Mouse (Mus musculus): Measurements from ENCODE around the gene Nrxn2. TPM values are rescaled to one million over a fixed set of nuclear protein-coding genes. Genes with fewer than 3 reads are reported as not detected.

Gene Nrxn2
- polyA plus RNA-seq, 1 experiment from 2014 or later: 1.6 TPM

DNA sequence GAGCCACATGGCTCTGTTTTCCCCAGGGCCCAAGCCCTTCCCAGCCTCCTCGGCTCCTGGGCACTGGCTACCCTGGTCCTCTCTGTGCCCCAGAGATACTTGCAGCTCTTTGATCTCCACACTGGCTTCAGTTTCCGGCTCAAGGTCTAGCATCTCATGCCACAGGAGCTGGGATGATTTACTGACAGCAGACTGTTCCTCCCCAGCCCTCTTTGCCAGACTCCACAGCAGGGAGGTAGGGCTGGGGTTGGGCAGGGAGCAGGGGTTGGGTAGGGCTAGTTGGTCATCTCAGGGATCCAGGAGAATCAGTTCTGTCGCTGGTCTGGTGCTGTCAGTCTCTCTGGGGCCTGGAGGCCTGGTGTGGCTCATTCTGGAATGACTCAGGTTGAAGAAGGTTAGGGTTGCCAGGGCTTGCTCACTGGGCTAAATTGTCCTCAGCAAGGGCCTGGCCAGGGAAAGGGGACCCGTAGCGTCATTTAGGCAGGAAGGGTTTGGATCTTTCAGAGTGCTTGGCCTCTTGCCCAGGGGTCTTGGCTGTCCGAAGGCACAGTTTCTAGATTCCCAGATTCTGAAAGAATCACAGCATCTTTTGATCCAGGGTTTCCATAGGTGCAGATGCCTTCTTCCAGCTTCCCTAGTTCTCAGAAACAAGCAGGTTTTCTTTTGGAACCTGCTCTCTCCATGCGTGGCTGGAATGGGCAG, 28.4 kb downstream of the Nrxn2 start:
- no peak for ATAC-seq (replicated peaks; ENCODE audit: low FRiP score)
- Histone ChIP-seq H3K9me3 (ENCODE audit: control insufficient read depth, low read length) (no peaks in the 10 kb centered on the region), H3K36me3 (ENCODE audit: control insufficient read depth, insufficient read depth, low read length) (no peaks in the 10 kb centered on the region), H3K4me1 (replicated peaks; ENCODE audit: control insufficient read depth, insufficient read depth, low read length) (peaks cover 12% of the 10 kb centered on the region), H3K27ac (ENCODE audit: low read depth, low read length) (no peak overlapping the region), H3K4me3 (ENCODE audit: low read depth, low read length) (no peak overlapping the region), H3K27me3 (replicated peaks; ENCODE audit: control insufficient read depth, insufficient read depth, low read length) (peaks cover 30% of the 10 kb centered on the region), H3K9ac (ENCODE audit: low read depth, low read length) (no peak overlapping the region), H3K4me2 (no peak overlapping the region)
- no peak for DNase-seq (ENCODE audit: low spot score)
- whole genome bisulfite sequencing: 51% methylated on average over 7 of the region's 7 CpGs

DNA sequence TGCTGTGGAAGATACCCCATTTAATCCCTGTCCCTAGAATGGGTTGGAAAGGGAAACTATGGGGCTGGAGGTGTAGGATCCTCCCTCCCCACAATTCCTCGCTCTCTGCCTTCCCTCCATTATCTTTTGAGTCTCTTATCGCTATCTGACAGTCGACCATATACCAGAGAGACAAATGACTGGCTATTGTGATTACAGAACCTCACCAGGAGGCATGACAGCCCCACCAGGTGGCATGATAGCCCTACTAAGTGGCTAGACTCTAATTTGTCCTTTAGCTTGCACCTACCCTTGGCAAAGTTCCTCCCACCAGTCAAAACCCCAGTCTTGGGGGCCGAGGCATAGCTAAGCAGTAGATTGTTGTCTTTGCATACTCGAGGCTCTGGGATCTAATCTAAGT, 30.2 kb downstream of the Nrxn2 start:
- Histone ChIP-seq H3K4me2 (peak overlapping the region; percentile 70), H3K4me3 (ENCODE audit: low read depth, low read length) (peak overlapping the region; percentile 41), H3K27ac (ENCODE audit: low read depth, low read length) (no peak overlapping the region), H3K36me3 (ENCODE audit: control insufficient read depth, insufficient read depth, low read length) (no peaks in the 10 kb centered on the region), H3K27me3 (replicated peaks; ENCODE audit: control insufficient read depth, insufficient read depth, low read length) (peaks cover 34% of the 10 kb centered on the region), H3K4me1 (replicated peaks; ENCODE audit: control insufficient read depth, insufficient read depth, low read length) (peaks cover 12% of the 10 kb centered on the region), H3K9me3 (ENCODE audit: control insufficient read depth, low read length) (no peaks in the 10 kb centered on the region), H3K9ac (ENCODE audit: low read depth, low read length) (no peak overlapping the region; the same call in 1 of the 2 replicates)
- DNase-seq (ENCODE audit: low spot score) (no peak), ATAC-seq (replicated peaks; ENCODE audit: low FRiP score) (peak; percentile 73; the same call in 1 of the 2 replicates)
- WGBS: 14% methylated on average over 5 of the region's 5 CpGs

DNA sequence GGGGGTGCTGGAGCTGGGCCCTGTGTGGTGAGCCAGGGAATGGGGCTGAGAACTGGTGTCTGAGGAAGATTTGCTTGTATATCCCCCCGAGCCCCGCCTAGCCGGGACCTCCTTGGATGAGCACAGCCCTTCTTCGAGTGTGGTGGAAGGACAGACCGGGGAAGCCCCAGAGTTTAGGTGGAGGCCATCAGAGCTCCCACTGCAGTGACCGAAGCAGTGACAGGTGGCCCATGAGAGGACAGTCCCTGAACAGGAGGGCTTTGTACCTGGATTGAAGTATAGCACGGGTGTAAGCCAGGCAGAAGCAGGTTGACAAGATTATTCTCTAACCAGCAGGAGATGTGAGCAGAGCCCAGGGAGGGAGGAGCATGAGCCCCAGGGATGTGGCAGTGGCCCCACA, 31.3 kb downstream of the Nrxn2 start:
- Histone ChIP-seq H3K27ac (ENCODE audit: low read depth, low read length) (no peak overlapping the region), H3K4me3 (ENCODE audit: low read depth, low read length) (no peak overlapping the region), H3K9me3 (ENCODE audit: control insufficient read depth, low read length) (no peaks in the 10 kb centered on the region), H3K4me2 (no peak overlapping the region), H3K9ac (ENCODE audit: low read depth, low read length) (no peak overlapping the region), H3K27me3 (replicated peaks; ENCODE audit: control insufficient read depth, insufficient read depth, low read length) (peaks cover 28% of the 10 kb centered on the region), H3K4me1 (replicated peaks; ENCODE audit: control insufficient read depth, insufficient read depth, low read length) (peaks cover 12% of the 10 kb centered on the region), H3K36me3 (ENCODE audit: control insufficient read depth, insufficient read depth, low read length) (no peaks in the 10 kb centered on the region)
- WGBS: 63% methylated on average over 7 of the region's 7 CpGs
- DNase-seq (ENCODE audit: low spot score) (no peak), ATAC-seq (replicated peaks; ENCODE audit: low FRiP score) (no peak)

DNA sequence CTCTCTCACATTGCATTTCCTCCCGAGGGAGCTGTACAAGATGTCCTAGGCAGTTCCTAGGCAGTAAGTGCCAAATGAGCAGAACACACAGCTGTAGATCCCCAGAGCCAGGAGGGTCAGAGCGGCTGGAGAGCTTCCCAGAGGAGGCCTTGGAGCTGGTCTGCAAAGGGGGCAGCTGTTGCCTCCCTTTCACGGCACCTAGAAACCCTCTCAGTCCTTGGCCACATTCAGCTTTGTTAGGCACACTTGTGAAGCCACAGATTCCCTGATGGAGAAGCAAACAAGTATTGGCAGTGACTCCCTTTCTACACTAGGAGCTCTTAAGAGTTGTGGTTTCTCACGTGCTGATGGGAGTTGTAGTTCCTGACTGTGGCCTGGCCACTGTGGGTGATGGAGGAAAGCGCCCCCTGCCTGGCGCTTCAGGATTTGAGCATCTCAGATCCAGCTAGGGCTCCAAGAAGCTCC, 33.5 kb downstream of the Nrxn2 start:
- Histone ChIP-seq H3K9ac (ENCODE audit: low read depth, low read length) (no peak overlapping the region), H3K4me2 (no peak overlapping the region), H3K4me1 (replicated peaks; ENCODE audit: control insufficient read depth, insufficient read depth, low read length) (peaks cover 12% of the 10 kb centered on the region), H3K9me3 (ENCODE audit: control insufficient read depth, low read length) (no peaks in the 10 kb centered on the region), H3K27me3 (replicated peaks; ENCODE audit: control insufficient read depth, insufficient read depth, low read length) (peaks cover 17% of the 10 kb centered on the region), H3K36me3 (ENCODE audit: control insufficient read depth, insufficient read depth, low read length) (no peaks in the 10 kb centered on the region), H3K27ac (ENCODE audit: low read depth, low read length) (no peak overlapping the region), H3K4me3 (ENCODE audit: low read depth, low read length) (no peak overlapping the region)
- ATAC-seq (replicated peaks; ENCODE audit: low FRiP score): peak; percentile 66; the same call in 1 of the 2 replicates
- peak; percentile 56 for DNase-seq (ENCODE audit: low spot score)
- WGBS: 29% methylated on average over 6 of the region's 6 CpGs

DNA sequence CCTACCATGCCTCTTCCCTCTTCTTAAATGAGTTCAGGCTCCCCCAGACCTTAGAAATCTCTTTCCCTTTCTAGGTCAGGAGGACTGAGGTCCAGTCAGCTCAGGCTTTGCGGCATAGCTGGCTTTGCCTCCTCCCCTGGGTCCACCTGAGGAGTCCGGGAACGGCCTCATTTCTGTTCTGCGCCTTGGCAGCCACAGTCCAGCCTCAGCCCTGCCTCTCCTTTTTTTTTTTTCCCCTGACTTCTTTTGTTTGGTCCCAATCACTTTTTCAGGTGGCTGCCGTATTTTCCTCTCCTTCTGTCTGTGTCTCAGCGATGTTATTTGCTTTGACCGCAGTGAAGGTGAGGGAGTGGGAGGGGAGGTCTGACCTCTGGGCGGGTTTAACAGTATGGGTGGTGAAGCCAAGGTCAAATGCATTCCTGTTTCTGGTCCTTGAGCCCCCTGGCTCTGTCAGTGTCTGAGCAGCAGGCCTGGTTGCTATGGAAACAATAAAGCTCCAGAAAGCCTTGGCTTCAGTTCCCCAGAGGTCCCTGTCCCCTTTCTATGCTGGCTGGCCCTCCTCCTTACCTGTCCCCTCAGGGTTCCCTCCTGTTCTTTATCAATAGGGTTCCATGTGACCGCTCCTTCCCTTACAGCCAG, 34.3 kb downstream of the Nrxn2 start:
- no peak overlapping the region for H3K27ac ChIP-seq (ENCODE audit: low read depth, low read length)
- H3K4me2 ChIP-seq: no peak overlapping the region
- DNase-seq (ENCODE audit: low spot score) (no peak), ATAC-seq (replicated peaks; ENCODE audit: low FRiP score) (no peak)
- H3K27me3 ChIP-seq (replicated peaks; ENCODE audit: control insufficient read depth, insufficient read depth, low read length): peaks cover 13% of the 10 kb centered on the region
- H3K4me1 ChIP-seq (replicated peaks; ENCODE audit: control insufficient read depth, insufficient read depth, low read length): peaks cover 11% of the 10 kb centered on the region
- H3K9ac ChIP-seq (ENCODE audit: low read depth, low read length): no peak overlapping the region
- no peaks in the 10 kb centered on the region for H3K36me3 ChIP-seq (ENCODE audit: control insufficient read depth, insufficient read depth, low read length)
- 61% methylated on average over 9 of the region's 9 CpGs for WGBS
- H3K9me3 ChIP-seq (ENCODE audit: control insufficient read depth, low read length): no peaks in the 10 kb centered on the region
- no peak overlapping the region for H3K4me3 ChIP-seq (ENCODE audit: low read depth, low read length)

DNA sequence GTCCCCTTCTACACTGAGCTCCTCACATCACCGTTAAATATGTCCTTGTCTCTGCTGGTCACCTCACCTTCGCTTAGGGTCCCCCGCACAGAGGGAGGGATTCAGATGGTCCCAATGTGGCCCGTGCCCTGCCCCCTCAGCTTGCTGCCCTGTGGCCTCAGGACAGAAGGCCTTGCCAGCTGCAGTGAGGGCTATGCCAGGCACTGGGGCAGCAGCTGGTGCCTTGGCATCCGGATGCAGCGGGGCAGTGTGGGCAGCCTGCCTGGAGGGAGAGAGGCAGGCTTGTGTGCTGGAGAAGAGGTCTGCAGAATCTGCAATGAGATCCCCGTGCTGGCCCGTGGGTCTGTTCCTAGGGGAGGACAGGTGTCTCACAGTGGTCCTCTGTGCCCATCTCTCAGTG, 34.8 kb downstream of the Nrxn2 start:
- DNase-seq (ENCODE audit: low spot score): no peak
- no peak overlapping the region for H3K27ac ChIP-seq (ENCODE audit: low read depth, low read length)
- no peak overlapping the region for H3K9ac ChIP-seq (ENCODE audit: low read depth, low read length)
- no peak overlapping the region for H3K4me3 ChIP-seq (ENCODE audit: low read depth, low read length)
- no peaks in the 10 kb centered on the region for H3K36me3 ChIP-seq (ENCODE audit: control insufficient read depth, insufficient read depth, low read length)
- H3K4me2 ChIP-seq: no peak overlapping the region
- H3K27me3 ChIP-seq (replicated peaks; ENCODE audit: control insufficient read depth, insufficient read depth, low read length): peaks cover 13% of the 10 kb centered on the region
- ATAC-seq (replicated peaks; ENCODE audit: low FRiP score): no peak
- WGBS: 82% methylated on average over 8 of the region's 8 CpGs
- no peaks in the 10 kb centered on the region for H3K9me3 ChIP-seq (ENCODE audit: control insufficient read depth, low read length)
- peaks cover 7% of the 10 kb centered on the region; the same call in 1 of the 2 replicates for H3K4me1 ChIP-seq (replicated peaks; ENCODE audit: control insufficient read depth, insufficient read depth, low read length)

DNA sequence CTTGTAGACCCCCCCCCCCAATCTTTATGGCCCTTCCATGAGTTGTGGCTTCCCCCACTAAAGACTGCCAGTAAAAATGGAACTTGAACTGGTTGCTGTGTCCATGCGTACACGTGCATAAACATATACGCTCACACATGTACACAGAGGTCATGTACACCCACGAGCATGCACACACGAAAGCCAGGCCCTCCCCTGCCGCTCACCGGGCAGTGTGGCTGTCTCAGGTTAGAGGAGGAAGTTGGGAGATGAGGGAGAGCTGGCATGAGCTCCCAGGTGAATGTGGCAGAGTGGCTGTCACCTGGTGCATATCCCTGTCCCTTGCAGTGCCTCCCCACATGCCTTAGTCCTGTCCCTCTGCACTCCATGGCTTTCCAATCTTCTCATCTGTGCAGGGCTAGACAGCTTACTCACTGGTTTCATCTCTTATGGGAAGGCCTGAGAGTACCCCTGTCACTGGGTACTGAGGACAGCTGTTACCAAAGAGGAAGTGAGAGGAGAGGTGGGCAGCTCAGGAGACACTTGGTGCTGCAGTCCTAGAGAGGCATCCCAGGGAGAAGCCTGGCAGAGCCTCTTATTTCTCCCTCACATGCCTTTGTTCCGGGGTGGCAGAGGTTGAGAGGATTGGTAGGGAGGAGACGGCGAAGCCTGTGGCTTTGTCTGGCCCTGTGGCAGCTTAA, 35.6 kb downstream of the Nrxn2 start:
- no peak overlapping the region for H3K4me3 ChIP-seq (ENCODE audit: low read depth, low read length)
- no peak overlapping the region for H3K4me2 ChIP-seq
- 73% methylated on average over 10 of the region's 10 CpGs for WGBS
- H3K9me3 ChIP-seq (ENCODE audit: control insufficient read depth, low read length): no peaks in the 10 kb centered on the region
- H3K27ac ChIP-seq (ENCODE audit: low read depth, low read length): no peak overlapping the region
- 0 out of 2 replicates have a peak, but pooled peaks cover under 1% of the 10 kb centered on the region for H3K4me1 ChIP-seq (replicated peaks; ENCODE audit: control insufficient read depth, insufficient read depth, low read length)
- peaks cover 10% of the 10 kb centered on the region for H3K27me3 ChIP-seq (replicated peaks; ENCODE audit: control insufficient read depth, insufficient read depth, low read length)
- no peak overlapping the region for H3K9ac ChIP-seq (ENCODE audit: low read depth, low read length)
- DNase-seq (ENCODE audit: low spot score): no peak
- ATAC-seq (replicated peaks; ENCODE audit: low FRiP score): no peak
- H3K36me3 ChIP-seq (ENCODE audit: control insufficient read depth, insufficient read depth, low read length): no peaks in the 10 kb centered on the region

DNA sequence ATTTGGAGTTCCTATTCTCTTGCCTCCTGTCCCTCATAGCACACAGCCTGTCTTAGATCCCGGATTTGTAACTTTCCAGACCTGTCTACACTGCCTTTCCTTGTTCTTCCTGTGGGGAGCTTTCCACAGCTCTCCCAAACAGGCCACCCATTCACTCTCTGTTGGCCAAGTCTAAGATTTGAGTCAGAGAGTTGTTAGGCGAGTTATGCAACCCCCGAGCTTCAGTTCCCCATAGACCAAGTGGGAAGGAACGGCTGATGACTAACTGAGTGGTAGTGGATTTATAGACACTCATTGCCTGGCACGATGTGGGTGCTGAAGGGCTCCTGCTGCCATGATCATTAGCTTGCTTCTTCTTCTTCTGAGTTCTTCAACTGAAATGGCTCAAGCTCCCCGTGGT, 41.0 kb downstream of the Nrxn2 start:
- no peaks in the 10 kb centered on the region for H3K36me3 ChIP-seq (ENCODE audit: control insufficient read depth, insufficient read depth, low read length)
- no peak overlapping the region for H3K4me3 ChIP-seq (ENCODE audit: low read depth, low read length)
- H3K9me3 ChIP-seq (ENCODE audit: control insufficient read depth, low read length): no peaks in the 10 kb centered on the region
- no peak overlapping the region for H3K9ac ChIP-seq (ENCODE audit: low read depth, low read length)
- ATAC-seq (replicated peaks; ENCODE audit: low FRiP score) (no peak), DNase-seq (ENCODE audit: low spot score) (no peak)
- H3K27ac ChIP-seq (ENCODE audit: low read depth, low read length): no peak overlapping the region
- H3K4me2 ChIP-seq: no peak overlapping the region
- H3K27me3 ChIP-seq (replicated peaks; ENCODE audit: control insufficient read depth, insufficient read depth, low read length): peaks cover 3% of the 10 kb centered on the region; the same call in 1 of the 2 replicates
- no peaks in the 10 kb centered on the region for H3K4me1 ChIP-seq (replicated peaks; ENCODE audit: control insufficient read depth, insufficient read depth, low read length)
- 80% methylated on average over 6 of the region's 6 CpGs for WGBS
